Mouse (Mus musculus) cerebellum, adult 2 months (tissue): ENCODE measurements at regions not wholly inside any gene's neighbourhood (a gene's known extent, or its start where the extent isn't known, plus 50 kb on each side); places are given as distances from the start of the nearest gene placed in this dataset.

Experiments
- CTCF ChIP-seq: fragments of 200-500 bp; IDR thresholded peaks from 2 replicates; pipeline ENCODE4 v1.5.1; 2011; ENCODE audit warnings: low read depth, mild to moderate bottlenecking, control low read depth, low read length, moderate library complexity, borderline replicate concordance; ENCODE audit not compliant: insufficient read depth
- POLR2A ChIP-seq: fragments of 200-500 bp; IDR thresholded peaks from 2 replicates; pipeline ENCODE4 v1.6.1; 2011; ENCODE audit warnings: low read length, control low read depth, borderline replicate concordance; ENCODE audit not compliant: insufficient read depth

- no peak for TF ChIP-seq CTCF
- TF ChIP-seq POLR2A, result no peak
These were observed 93.0 kb upstream of the Oxgr1 start for GRCm38 (mm10) chr14:120135198-120135597.
